28 mouse cellular contexts compared by ENCODE assay signal in genomic region chr6:61581696-61582095, GRCm38 (mm10).
A peak's percentile ranks its signal among the peaks of the same experiment; 100 is the strongest.
DNase-seq lines count a peak whose midpoint lies in the region; ATAC-seq and TF ChIP-seq lines count a peak whose summit lies in the region.
"Had no signal": no experiment of that assay in that cellular context is flagged by ENCODE, and none has a peak within 500 bp of the region (broad histone marks: within the 10 kb centered on the region; RNA-seq: fewer than 3 reads in every experiment).

No protein-coding gene starts in this region.

- no peak overlapping the region for H3K9ac ChIP-seq in forebrain, embryonic 15.5 days (replicated peaks)
- H3K9ac ChIP-seq in forebrain, embryonic 13.5 days = no peak overlapping the region
- no peak overlapping the region for H3K9ac ChIP-seq in kidney, embryonic 16.5 days (replicated peaks; ENCODE audit: low read length)
- H3K9ac ChIP-seq: heart, embryonic 13.5 days; hindbrain, embryonic 14.5 days had no signal

- no peaks in the 10 kb centered on the region for H3K4me1 ChIP-seq in forebrain, embryonic 15.5 days
- no peaks in the 10 kb centered on the region for H3K4me1 ChIP-seq in forebrain, embryonic 13.5 days
- no peaks in the 10 kb centered on the region for H3K4me1 ChIP-seq in kidney, embryonic 16.5 days (ENCODE audit: insufficient read depth, low read length)
- H3K4me1 ChIP-seq: heart, embryonic 10.5 days; heart, embryonic 13.5 days had no signal

- H3K27ac ChIP-seq in forebrain, embryonic 15.5 days (replicated peaks) = no peak overlapping the region
- H3K27ac ChIP-seq in forebrain, embryonic 13.5 days = no peak overlapping the region
- H3K27ac ChIP-seq in kidney, embryonic 16.5 days (ENCODE audit: low read length) = no peak overlapping the region
- H3K27ac ChIP-seq: gastrocnemius, adult 2 months; heart, adult 2 months; heart, embryonic 10.5 days; heart, embryonic 13.5 days; hindbrain, embryonic 14.5 days; hindbrain, postnatal 0 days had no signal

- no peaks in the 10 kb centered on the region for H3K27me3 ChIP-seq in forebrain, embryonic 15.5 days
- no peaks in the 10 kb centered on the region for H3K27me3 ChIP-seq in forebrain, embryonic 13.5 days
- no peaks in the 10 kb centered on the region for H3K27me3 ChIP-seq in kidney, embryonic 16.5 days (ENCODE audit: insufficient read depth, low read length)
- H3K27me3 ChIP-seq: CH12.LX; heart, embryonic 13.5 days; Patski had no signal

- H3K4me2 ChIP-seq in forebrain, embryonic 15.5 days (replicated peaks) = no peak overlapping the region
- no peak overlapping the region for H3K4me2 ChIP-seq in forebrain, embryonic 13.5 days
- no peak overlapping the region for H3K4me2 ChIP-seq in kidney, embryonic 16.5 days (replicated peaks; ENCODE audit: low read depth, low read length)
- H3K4me2 ChIP-seq: heart, embryonic 13.5 days; hindbrain, embryonic 14.5 days had no signal

- ATAC-seq in forebrain, embryonic 15.5 days (replicated peaks) = 0 out of 2 replicates have a peak, but pooled peaks have one; percentile 48
- no peak for ATAC-seq in forebrain, embryonic 13.5 days
- ATAC-seq in frontal cortex, adult (ENCODE audit: low TSS enrichment) = peak; percentile 23; the same call in 1 of the 2 replicates
- no peak for ATAC-seq in kidney, embryonic 16.5 days (ENCODE audit: low FRiP score, low TSS enrichment)
- ATAC-seq: hindbrain, postnatal 0 days; inflammation-experienced regulatory T-cells, adult 6 months; intestine, embryonic 16.5 days; Patski had no signal

- DNase-seq in frontal cortex, postnatal 10 days (ENCODE audit: low spot score in 2 of 2) = no peak
- DNase-seq in brain, embryonic 14.5 days (ENCODE audit: low read depth) = peak; percentile 47
- DNase-seq in heart, adult 11 months = no peak
- DNase-seq: adrenal gland, postnatal 10 days; adrenal gland, postnatal 36 days; B cell, adult 2 months; cerebellum, adult 18-20 months; cerebellum, adult 9-10 months; cerebellum, postnatal 14 days; gastrocnemius, adult 2 months; gastrocnemius, postnatal 14 days; heart, adult 2 months; heart, postnatal 14 days; heart, postnatal 4 days; kidney, adult 18-20 months had no signal

- H3K36me3 ChIP-seq in forebrain, embryonic 15.5 days = no peaks in the 10 kb centered on the region
- H3K36me3 ChIP-seq in forebrain, embryonic 13.5 days (ENCODE audit: poor library complexity, severe bottlenecking) = no peaks in the 10 kb centered on the region
- H3K36me3 ChIP-seq in kidney, embryonic 16.5 days (ENCODE audit: insufficient read depth, low read length) = no peaks in the 10 kb centered on the region
- H3K36me3 ChIP-seq: G1E; heart, embryonic 10.5 days; heart, embryonic 13.5 days had no signal

- TF ChIP-seq CTCF in brain, embryonic 14.5 days (IDR thresholded peaks at IDR 0.05; ENCODE audit: borderline replicate concordance, extremely low read depth, insufficient read depth, insufficient read length) = no peak

- no peak for TF ChIP-seq POLR2A in brain, embryonic 14.5 days (IDR thresholded peaks at IDR 0.05; ENCODE audit: borderline replicate concordance, extremely low read depth, insufficient read depth, insufficient read length, poor library complexity, severe bottlenecking)

- no peak overlapping the region for H3K4me3 ChIP-seq in forebrain, embryonic 15.5 days
- no peak overlapping the region for H3K4me3 ChIP-seq in forebrain, embryonic 13.5 days
- H3K4me3 ChIP-seq in kidney, embryonic 16.5 days (ENCODE audit: low read length) = no peak overlapping the region
- H3K4me3 ChIP-seq: gastrocnemius, adult 2 months; heart, adult 2 months; heart, embryonic 10.5 days; heart, embryonic 13.5 days had no signal

- no peaks in the 10 kb centered on the region for H3K9me3 ChIP-seq in forebrain, embryonic 15.5 days
- H3K9me3 ChIP-seq in forebrain, embryonic 13.5 days (replicated peaks) = no peaks in the 10 kb centered on the region
- H3K9me3 ChIP-seq in kidney, embryonic 16.5 days (ENCODE audit: low read length) = no peaks in the 10 kb centered on the region
- H3K9me3 ChIP-seq: G1E; heart, embryonic 10.5 days; heart, embryonic 13.5 days had no signal

Comparison
In these comparisons a context has a peak if more than half of its experiments do, and no peak if none do; other contexts are left out.
1. ATAC-seq: peak in forebrain, embryonic 15.5 days (single experiment) and frontal cortex, adult (single experiment); none in forebrain, embryonic 13.5 days (single experiment) and kidney, embryonic 16.5 days (single experiment).